Mouse (Mus musculus): Measurements from ENCODE around the gene Slc51b.

Gene Slc51b

GRCm38 (mm10) chr9:65410378-65410777, 12.4 kb downstream of the Slc51b start:
- in situ Hi-C loops (cut with MboI, MseI): no loop called here

GRCm38 (mm10) chr9:65408871-65409295, 13.9 kb downstream of the Slc51b start:
- in situ Hi-C loops (cut with MboI, MseI): no loop called here

DNA sequence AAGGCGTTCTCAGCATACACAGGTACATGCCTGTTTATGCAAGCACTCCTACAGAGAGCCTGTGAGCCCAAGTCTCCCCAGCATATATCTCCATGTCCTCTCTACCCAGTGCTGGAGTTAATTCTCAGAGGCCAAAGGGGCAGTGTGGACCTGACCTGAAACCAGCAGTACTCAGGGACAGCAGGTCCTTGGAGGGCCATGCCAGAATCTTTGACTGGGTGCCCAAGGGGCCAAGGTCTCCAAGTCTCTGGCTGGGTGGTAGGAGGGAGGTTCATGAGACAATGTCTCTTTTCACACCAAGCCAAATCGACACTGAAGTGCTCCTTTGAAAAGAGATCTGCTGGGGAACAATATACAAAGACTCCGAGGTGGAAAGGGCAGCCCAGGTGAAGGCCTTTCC, 14.9 kb downstream of the Slc51b start:
- in situ Hi-C loops (cut with MboI, MseI): no loop called here

GRCm38 (mm10) chr9:65407327-65407726, 15.4 kb downstream of the Slc51b start:
- in situ Hi-C loops (cut with MboI, MseI): no loop called here

GRCm38 (mm10) chr9:65405184-65405449, 17.6 kb downstream of the Slc51b start:
- in situ Hi-C loops (cut with MboI, MseI): no loop called here

DNA sequence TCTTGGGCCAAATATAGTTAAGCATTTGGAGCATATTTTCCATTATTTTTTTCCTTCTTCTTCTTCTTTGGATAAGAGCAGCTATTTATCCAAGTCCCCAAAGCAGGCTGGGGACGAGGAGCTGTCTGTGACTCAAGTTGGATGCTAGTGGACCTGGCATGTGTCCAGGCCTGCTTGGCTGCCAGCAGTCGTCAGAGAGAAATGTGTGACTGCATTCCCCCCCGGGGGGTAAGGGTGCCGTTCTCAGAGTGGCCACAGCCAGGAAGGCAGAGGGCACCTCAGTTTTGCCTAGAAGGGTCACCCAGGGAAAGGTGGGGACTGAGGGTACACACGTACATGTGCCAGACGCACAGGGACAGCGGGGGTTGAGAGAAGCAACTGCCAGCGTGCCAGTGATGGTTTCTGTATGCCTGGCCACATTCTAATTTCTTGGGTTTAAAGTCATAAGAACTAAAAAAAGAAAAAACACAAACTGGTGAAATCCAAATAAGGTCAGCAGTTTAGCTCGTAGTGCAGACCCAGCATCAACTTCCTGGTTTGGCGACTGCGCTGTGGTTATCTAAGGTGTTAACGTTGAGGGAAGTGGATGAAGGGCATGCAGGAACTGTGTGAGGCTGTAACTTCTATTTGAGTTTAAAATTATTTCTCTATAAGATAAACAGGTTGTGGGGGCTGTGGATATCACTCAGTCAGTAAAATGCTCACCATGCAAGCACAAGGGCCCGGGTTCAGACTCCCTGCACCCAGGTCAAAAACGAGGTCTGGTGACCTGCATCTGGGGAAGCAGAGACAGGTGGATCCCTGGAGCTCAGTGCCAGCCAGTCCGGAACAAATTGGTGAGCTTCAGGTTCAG, 18.2 kb downstream of the Slc51b start:
- in situ Hi-C loops (cut with MboI, MseI): no loop called here

- in situ Hi-C loops (cut with MboI, MseI): no loop called here
Observed at GRCm38 (mm10) chr9:65399934-65400333, 22.8 kb downstream of the Slc51b start.

DNA sequence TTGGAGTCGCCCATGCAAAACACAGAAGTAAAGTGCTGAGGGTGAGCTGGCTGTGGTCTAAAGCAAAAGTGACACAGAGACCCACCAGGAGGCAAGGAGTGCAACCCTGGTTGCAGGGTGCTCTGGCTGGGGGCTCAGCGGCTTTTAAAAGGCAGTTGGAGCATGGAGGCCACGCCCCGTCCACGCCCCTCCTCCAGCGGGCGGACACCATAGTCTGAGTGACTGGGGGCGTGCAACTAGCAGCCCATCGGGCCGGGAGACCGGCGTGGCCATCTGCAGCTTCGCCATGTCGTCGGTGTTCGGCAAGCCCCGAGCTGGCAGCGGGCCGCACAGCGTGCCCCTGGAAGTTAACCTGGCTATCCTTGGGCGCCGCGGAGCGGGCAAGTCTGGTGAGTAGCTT, 24.5 kb downstream of the Slc51b start, which contains the start of gene Rasl12:
TSS of gene Rasl12 (plus strand) at position 228 of the 400 bp plus-strand sequence.
- in situ Hi-C loops (cut with MboI, MseI): no loop called here

DNA sequence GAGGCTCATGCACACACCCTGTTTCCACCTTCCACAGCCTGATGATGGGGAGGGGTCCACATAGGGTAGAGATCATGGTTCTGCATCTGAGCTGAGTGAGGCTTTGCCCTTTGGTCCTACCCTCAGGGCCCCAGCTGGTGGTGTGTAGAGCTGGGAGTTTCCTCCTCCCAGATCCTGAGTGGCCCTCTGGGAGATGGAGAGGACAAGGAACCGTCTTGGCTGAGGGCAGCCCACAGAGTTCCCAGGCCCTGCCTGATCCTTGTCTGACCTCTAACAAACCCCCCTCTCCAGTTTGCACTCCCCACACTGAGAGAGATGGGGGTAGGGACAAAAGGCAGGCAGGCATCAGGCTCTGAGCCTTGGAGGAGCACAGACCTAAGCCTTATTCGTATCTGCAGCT, 28.4 kb downstream of the Slc51b start:
- in situ Hi-C loops (cut with MboI, MseI): no loop called here

DNA sequence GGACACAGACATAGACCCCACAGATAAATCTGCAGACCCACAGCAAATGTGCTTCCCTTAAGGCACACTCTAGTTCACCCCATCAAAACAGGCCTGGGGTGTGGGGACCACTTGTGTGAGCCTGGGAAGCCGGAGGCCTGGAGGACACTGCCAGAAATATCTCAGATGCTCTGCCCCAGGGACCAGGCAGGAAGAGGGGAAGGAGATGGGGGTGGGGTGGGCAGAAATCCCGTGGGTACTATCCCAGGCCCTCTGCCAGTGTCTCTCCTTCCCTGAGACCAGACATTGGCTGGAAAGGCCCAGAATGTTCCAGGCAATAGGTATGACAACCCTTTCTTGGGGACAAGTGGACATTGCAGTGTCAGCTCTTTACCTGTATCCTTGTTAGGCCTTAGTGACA, 29.1 kb downstream of the Slc51b start:
- in situ Hi-C loops (cut with MboI, MseI): no loop called here

GRCm38 (mm10) chr9:65392638-65393364, 30.0 kb downstream of the Slc51b start:
- in situ Hi-C loops (cut with MboI, MseI): no loop called here

DNA sequence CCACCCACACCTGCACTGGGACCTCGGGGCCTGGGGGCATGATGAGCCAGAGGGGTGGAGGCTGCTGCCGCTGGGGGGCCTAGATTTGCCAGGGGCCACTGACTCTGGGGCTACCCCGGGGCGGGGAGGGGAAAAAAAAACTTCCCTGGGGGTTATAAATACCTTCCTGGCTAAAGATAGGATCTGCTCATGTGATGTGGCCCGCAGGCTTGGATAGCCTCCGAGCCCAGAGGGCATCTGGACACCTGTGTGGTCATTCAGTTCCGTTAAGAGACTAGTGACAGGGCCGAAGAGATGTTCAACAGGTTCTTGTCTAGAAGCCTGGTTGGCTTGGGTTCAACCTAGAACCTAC, 31.2 kb downstream of the Slc51b start, which contains the start of gene Kbtbd13:
TSS of gene Kbtbd13 (minus strand) at position 40 of the 352 bp plus-strand sequence.
- in situ Hi-C loops (cut with MboI, MseI): no loop called here

DNA sequence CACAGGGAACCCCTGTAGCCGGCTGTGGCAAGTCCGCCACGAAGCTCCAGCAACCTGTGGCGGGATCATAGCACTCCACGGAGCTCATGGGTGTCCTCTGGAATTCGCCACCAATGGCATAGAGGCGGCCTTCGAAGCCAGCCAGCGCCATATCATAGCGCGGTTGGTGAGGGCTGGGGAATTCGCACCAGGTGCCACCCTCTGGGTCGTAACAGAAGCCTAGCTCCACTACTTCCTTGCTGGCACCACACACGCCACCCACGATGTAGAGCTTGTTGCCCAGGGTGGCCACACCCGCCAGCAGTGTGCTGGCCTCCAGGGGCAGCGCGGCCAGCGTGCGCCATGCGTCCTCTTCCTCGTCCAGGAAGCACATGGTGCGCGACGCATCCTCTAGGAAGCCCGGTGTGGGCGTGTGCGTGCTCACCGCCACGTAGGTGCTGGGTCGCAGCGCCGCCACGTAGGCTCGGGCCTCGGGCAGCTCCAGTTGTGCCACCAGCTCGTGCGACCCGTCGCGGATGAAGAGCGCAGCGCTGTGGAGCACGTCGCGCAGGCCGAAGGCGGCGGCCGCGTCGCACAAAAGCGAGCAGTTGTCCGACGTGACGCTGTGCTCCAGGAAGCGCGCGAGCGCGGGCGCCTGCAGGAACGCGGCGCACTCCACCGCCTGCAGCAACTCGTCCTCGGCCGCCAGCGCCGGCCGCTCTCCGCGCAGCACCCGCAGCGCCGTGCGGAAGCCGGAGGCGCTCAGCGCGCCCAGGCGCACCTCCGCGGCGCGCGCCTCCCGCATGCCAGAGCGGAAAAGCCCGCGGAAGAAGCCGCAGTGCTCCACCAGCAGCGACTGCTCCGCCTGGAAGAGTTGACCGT, 31.8 kb downstream of the Slc51b start:
- in situ Hi-C loops (cut with MboI, MseI): no loop called here

GRCm38 (mm10) chr9:65386373-65387140, 36.2 kb downstream of the Slc51b start:
- in situ Hi-C loops (cut with MboI, MseI): no loop called here

DNA sequence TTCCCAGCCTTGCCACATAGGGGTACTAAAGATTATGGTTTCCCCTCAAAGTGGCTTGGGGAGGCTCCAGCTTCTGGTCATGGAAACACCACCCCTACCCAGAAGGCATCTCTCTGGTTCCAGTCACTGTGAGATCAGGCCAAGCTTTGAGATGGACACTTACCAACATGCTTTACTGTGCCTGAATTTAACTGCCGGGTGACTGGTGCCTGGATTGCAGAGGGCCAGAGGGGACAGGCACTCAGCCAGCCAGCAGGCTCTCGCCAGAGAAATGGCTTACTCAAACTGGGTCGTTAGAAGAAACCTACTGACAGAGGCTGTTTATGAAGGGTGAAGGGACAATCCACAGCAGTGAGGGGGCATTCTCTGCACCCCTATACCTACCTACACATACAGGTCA, 38.5 kb downstream of the Slc51b start:
- in situ Hi-C loops (cut with MboI, MseI): no loop called here

DNA sequence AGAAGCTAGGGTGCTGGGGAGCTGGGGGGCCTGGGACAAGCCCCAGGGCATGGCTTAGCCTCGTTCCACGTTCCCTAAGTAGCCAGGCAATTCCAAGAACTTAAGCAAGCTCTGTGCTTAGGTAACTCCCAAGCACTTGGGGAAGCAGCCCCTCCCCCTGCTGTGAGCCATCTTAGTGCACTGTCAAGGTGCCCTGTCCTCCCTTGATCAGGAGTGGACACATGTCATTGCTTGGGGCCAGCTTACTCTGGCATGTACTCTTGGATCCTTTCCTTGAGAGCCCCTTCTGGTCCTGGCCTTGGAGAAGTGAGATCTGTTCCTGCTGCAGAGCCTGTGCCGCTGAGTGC, 40.0 kb downstream of the Slc51b start:
- in situ Hi-C loops (cut with MboI, MseI): no loop called here

GRCm38 (mm10) chr9:65382031-65382750, 40.6 kb downstream of the Slc51b start:
- in situ Hi-C loops (cut with MboI, MseI): no loop called here

- in situ Hi-C loops (cut with MboI, MseI): no loop called here
Observed at GRCm38 (mm10) chr9:65381017-65381590, 41.7 kb downstream of the Slc51b start.

- in situ Hi-C loops (cut with MboI, MseI): no loop called here
Observed at GRCm38 (mm10) chr9:65375163-65375934, 47.4 kb downstream of the Slc51b start.

Data from T-helper 2 cell (primary cell).